Mouse (Mus musculus) hindbrain, embryonic 16.5 days (tissue): ENCODE data around the gene Il1rap. TPM values are rescaled to one million over a fixed set of nuclear protein-coding genes. Genes with fewer than 3 reads are reported as not detected.

Experiments
- ATAC-seq: fragments of 200-750 bp; cut with Nextera tagmentation; 2 replicates; pipeline ENCODE4 v1.8.0; 2017; ENCODE audit warnings: moderate TSS enrichment, moderate library complexity
- H3K27ac ChIP-seq: fragments of 300-500 bp; sonication (generic); 2 replicates; pipeline ENCODE4 v1.5.1; 2014; ENCODE audit warnings: low read depth, mild to moderate bottlenecking, control low read depth, low read length, moderate library complexity
- H3K27me3 ChIP-seq: fragments of 300-500 bp; sonication (generic); replicated peaks from 2 replicates; pipeline ENCODE4 v1.6.1; 2014; ENCODE audit warnings: low read length; ENCODE audit not compliant: control insufficient read depth, insufficient read depth
- H3K36me3 ChIP-seq: fragments of 300-500 bp; sonication (generic); 2 replicates; pipeline ENCODE4 v1.6.1; 2014; ENCODE audit warnings: mild to moderate bottlenecking, low read length, moderate library complexity, mixed read lengths; ENCODE audit not compliant: control insufficient read depth, insufficient read depth
- H3K4me1 ChIP-seq: fragments of 300-500 bp; sonication (generic); 2 replicates; pipeline ENCODE4 v1.6.1; 2014; ENCODE audit warnings: low read depth, low read length; ENCODE audit not compliant: control insufficient read depth, insufficient read depth
- H3K4me2 ChIP-seq: fragments of 300-500 bp; sonication (generic); 2 replicates; pipeline ENCODE4 v1.6.1; 2014; ENCODE audit warnings: mild to moderate bottlenecking, low read length, control low read depth, moderate library complexity
- H3K4me3 ChIP-seq: fragments of 300-500 bp; sonication (generic); 2 replicates; pipeline ENCODE4 v1.5.1; 2014; ENCODE audit warnings: mild to moderate bottlenecking, low read length, control low read depth, moderate library complexity
- H3K9ac ChIP-seq: fragments of 300-500 bp; sonication (generic); 2 replicates; pipeline ENCODE4 v1.6.1; 2014; ENCODE audit warnings: low read depth, mild to moderate bottlenecking, control low read depth, low read length, moderate library complexity
- H3K9me3 ChIP-seq: fragments of 300-500 bp; sonication (generic); 2 replicates; pipeline ENCODE4 v1.6.1; 2014; ENCODE audit warnings: mild to moderate bottlenecking, low read length, moderate library complexity; ENCODE audit not compliant: control insufficient read depth
- whole genome bisulfite sequencing: fragments of 180-500 bp; shearing (Covaris S2); extraction: QIAGEN DNeasy Blood & Tissue Kit; methylation state at CpG from one replicate; pipeline ENCODE4 v1.1.7; 2014; 5-methylcytosine and 5-hydroxymethylcytosine counted together
- polyA plus RNA-seq: library from polyadenylated mRNA; unstranded; fragments of >200 nt; fragmentation: Nextera tagmentation; extraction: Ambion mirVana; gene quantifications from 2 replicates; pipeline ENCODE4 v1.2.1, GENCODE M21; 2015

The Il1rap gene
- polyA plus RNA-seq, 1 experiment from 2014 or later, result 13.6 TPM

DNA sequence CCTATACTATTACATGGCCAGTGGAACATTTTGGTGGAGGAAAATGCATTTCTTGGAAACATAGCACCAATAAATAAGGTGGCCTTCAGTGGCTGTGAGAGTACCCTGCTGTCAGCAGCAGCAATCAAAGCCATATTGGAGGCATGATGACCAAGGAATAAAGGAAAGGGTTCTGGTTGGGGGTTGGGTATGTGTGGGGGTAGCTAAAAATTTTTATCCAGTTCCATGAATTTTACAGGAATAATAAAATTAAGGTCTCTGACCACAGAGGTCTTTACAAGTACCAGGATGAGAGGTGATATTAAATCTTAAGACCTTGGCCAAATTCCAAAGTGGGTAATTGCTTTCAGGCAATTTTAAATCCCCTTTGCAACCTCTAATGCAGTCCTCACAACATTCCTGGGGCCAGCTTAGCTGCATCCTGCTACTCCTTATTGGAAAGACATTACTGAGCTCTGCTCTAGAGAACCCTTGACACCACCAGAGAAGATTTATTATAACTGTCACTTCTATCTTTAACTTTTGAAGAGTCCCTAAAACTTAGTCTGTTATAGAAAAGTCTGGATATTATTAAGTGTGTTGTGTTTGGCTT is 12.0 kb upstream of the Il1rap start:
- no peak overlapping the region for H3K4me3 ChIP-seq
- H3K9ac ChIP-seq, result no peak overlapping the region
- no peaks in the 10 kb centered on the region for H3K27me3 ChIP-seq
- no peak for ATAC-seq
- H3K36me3 ChIP-seq, result no peaks in the 10 kb centered on the region
- H3K9me3 ChIP-seq, result no peaks in the 10 kb centered on the region
- no peaks in the 10 kb centered on the region for H3K4me1 ChIP-seq
- no peak overlapping the region for H3K4me2 ChIP-seq
- H3K27ac ChIP-seq, result no peak overlapping the region

DNA sequence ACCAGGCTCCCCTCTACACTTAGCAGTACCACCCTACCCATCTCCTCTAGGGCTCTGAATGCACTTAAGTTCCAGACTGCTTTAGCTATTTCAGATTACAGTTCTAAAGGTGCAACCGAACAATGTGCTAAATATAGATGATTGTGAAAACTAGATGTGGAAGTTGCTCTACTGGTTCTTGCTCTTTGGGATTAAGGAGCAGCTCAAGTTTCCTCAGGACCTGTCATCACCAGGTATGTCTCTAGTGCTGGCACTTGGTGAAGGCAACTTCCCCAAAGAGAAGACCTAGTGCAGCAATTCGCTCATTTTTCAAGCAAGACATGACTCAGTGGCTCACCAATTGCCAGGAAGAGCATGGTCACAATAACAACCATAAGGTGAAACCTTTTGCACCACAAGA is 9.7 kb upstream of the Il1rap start:
- ATAC-seq, result no peak
- Histone ChIP-seq H3K4me2 (no peak overlapping the region), H3K36me3 (no peaks in the 10 kb centered on the region), H3K9ac (no peak overlapping the region), H3K4me1 (no peaks in the 10 kb centered on the region), H3K27ac (no peak overlapping the region), H3K27me3 (no peaks in the 10 kb centered on the region), H3K9me3 (no peaks in the 10 kb centered on the region), H3K4me3 (no peak overlapping the region)
- WGBS, result 88% methylated on average over 2 of the region's 2 CpGs

DNA sequence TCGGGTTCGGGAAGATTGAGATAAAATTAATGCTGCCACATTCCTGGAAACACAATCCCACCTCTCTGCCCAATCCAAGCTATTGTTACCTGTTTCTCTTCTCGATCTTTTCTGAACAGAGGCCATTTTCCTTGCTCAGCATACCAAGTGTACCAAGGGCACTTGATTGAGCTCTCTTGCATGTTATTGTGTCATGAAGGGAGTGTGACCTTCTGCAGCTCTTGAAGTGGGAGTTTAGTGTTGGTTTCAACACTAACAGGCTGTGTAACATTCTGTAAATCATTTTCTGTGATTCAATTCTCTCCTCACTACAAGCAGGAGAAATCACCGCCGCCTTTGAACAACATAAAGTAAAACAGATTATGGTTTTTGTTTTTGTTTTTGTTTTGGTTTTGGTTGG is 7.3 kb upstream of the Il1rap start:
- WGBS, result 92% methylated on average over 5 of the region's 5 CpGs
- Histone ChIP-seq H3K27me3 (no peaks in the 10 kb centered on the region), H3K4me1 (no peaks in the 10 kb centered on the region), H3K36me3 (no peaks in the 10 kb centered on the region), H3K27ac (no peak overlapping the region), H3K9ac (no peak overlapping the region), H3K4me2 (no peak overlapping the region), H3K4me3 (no peak overlapping the region), H3K9me3 (no peaks in the 10 kb centered on the region)
- no peak for ATAC-seq

DNA sequence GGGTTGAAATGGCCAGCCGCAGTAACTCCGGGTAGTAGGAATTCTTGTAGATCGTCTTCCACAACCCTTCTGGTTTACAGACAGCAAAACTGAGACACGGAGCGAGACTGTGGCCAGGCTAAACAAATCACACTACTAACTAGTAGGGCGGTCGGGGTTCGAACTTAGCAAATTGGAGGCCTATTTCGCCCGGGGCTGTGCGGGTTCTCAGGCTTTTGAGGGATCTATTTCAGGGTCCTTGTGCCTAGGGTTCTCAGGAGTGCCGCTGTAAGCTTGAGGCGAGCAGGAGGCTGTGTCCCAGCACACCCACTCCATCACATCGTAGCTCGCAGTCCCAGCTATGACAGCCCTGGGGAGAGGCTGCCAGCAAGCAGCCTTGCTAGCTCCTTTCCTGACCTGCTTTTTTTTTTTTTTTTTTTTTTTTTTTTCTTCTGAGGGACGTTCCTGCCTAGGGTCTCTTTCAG is 441 bp downstream of the Il1rap start:
- Histone ChIP-seq H3K9me3 (no peaks in the 10 kb centered on the region), H3K36me3 (no peaks in the 10 kb centered on the region), H3K4me2 (peak overlapping the region; percentile 89), H3K27me3 (no peaks in the 10 kb centered on the region), H3K27ac (peak overlapping the region; percentile 65), H3K9ac (peak overlapping the region; percentile 68), H3K4me3 (peak overlapping the region; percentile 67), H3K4me1 (0 out of 2 replicates have a peak, but pooled peaks cover 2% of the 10 kb centered on the region)
- peak; percentile 65 for ATAC-seq
- WGBS, result 0% methylated on average over 16 of the region's 16 CpGs

DNA sequence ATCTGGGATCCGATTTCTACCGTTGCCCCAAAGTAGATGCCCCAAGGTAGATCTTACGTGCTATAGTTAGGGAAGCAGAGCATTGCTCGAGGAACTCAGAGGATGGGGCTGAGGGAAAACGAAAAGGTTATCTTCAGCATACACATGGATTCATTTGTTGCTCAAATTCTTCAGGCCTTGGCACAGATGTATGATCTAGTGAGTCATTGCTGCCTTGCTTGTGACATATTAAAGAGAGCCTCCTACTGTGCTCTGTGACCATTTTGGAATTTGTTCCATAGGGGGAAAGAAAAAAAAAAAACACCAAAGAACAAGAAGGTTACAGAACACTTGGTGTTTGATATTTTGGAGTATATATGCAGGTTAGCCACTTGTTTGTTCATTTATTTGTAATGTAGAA is 4.3 kb downstream of the Il1rap start:
- Histone ChIP-seq H3K4me1 (0 out of 2 replicates have a peak, but pooled peaks cover 2% of the 10 kb centered on the region), H3K9me3 (no peaks in the 10 kb centered on the region), H3K9ac (no peak overlapping the region), H3K4me2 (no peak overlapping the region), H3K4me3 (no peak overlapping the region), H3K27ac (no peak overlapping the region), H3K36me3 (no peaks in the 10 kb centered on the region), H3K27me3 (no peaks in the 10 kb centered on the region)
- 97% methylated on average over 5 of the region's 5 CpGs for WGBS
- ATAC-seq, result no peak

DNA sequence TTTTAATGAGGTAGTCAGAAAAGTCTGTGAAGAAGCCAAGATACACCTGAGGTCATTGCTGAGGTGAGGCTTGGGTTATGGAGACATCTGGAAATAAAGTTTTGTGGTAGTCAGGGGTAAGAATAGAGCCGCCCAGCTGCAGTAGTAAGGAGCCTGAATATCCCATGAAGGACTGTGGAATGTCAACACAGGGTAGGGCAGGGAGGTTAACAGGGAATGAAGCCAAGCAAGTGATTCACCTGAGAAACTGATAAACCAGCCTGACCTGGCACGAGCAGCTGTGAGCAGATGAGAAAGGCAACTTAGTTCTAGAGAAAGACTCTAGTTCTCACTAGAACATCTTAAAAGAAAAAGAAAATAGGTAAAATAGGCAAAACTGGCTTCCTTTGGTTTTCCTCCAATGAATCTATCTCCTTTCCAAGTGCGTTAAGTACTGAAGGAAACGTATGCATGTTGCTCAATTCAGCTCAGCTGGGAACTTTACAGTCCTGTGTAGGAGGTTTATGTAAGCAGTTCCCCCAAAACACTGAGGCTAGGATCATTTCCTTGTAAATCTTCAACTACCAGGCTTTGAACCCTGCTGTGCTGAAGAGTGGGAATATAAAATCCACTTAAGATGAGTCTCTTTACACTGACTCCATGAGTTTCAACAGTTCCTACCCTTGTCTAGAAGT is 9.5 kb downstream of the Il1rap start:
- H3K36me3 ChIP-seq, result no peaks in the 10 kb centered on the region
- no peak overlapping the region for H3K4me3 ChIP-seq
- no peak overlapping the region for H3K4me2 ChIP-seq
- H3K27me3 ChIP-seq, result no peaks in the 10 kb centered on the region
- no peaks in the 10 kb centered on the region for H3K4me1 ChIP-seq
- H3K9ac ChIP-seq, result no peak overlapping the region
- H3K9me3 ChIP-seq, result no peaks in the 10 kb centered on the region
- ATAC-seq, result no peak
- no peak overlapping the region for H3K27ac ChIP-seq
- WGBS, result 85% methylated on average over 4 of the region's 4 CpGs

DNA sequence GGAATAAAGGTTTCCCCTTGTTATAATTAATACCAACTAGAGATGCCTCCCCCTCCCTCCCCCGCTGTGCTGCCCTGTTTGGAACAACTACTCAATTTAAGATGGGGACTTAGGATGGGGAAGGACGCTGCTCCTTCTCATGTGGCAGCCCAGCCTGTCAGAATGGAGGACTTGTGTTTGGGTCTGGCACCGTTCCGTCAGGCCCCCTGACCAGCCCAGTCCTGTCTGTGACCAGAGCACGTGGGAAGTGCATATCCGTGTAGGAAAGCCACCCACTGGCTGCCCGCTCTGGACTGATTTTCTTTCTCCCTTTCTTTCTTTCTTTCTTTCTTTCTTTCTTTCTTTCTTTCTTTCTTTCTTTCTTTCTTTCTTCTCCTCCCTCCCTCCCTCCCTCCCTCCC is 14.9 kb downstream of the Il1rap start:
- Histone ChIP-seq H3K4me3 (no peak overlapping the region), H3K4me1 (no peaks in the 10 kb centered on the region), H3K27me3 (no peaks in the 10 kb centered on the region), H3K9me3 (no peaks in the 10 kb centered on the region), H3K4me2 (no peak overlapping the region), H3K36me3 (no peaks in the 10 kb centered on the region), H3K27ac (no peak overlapping the region), H3K9ac (no peak overlapping the region)
- ATAC-seq, result peak; percentile 67; the same call in 1 of the 2 replicates
- 47% methylated on average over 7 of the region's 7 CpGs for WGBS

- Histone ChIP-seq H3K4me1 (no peaks in the 10 kb centered on the region), H3K27me3 (no peaks in the 10 kb centered on the region), H3K9ac (no peak overlapping the region), H3K4me3 (no peak overlapping the region), H3K27ac (no peak overlapping the region), H3K36me3 (no peaks in the 10 kb centered on the region), H3K4me2 (no peak overlapping the region), H3K9me3 (no peaks in the 10 kb centered on the region)
- WGBS, result 72% methylated on average over 7 of the region's 7 CpGs
- peak; percentile 11; the same call in 1 of the 2 replicates for ATAC-seq
These were observed 15.8 kb downstream of the Il1rap start for GRCm38 (mm10) chr16:26597307-26597706.

DNA sequence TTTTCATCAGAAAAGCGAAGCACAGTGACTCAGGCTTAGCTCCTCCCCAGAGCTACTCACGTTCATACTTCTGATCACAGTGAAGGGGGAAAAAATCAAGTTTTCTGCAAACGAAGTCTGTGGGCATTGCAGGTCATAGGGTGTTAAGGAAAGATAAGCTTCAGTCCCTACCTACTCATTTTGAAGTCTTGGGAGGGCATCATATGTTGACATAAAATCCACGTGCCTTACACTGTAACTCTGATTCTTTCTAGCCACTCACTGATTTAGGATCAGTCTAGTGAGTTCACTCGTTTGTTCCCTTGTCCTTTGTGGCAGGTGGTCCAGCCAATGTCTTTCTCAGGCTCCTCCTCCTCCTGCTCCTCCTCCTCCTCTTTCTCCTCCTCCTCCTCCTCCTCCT is 17.1 kb downstream of the Il1rap start:
- Histone ChIP-seq H3K4me1 (no peaks in the 10 kb centered on the region), H3K4me3 (no peak overlapping the region), H3K36me3 (no peaks in the 10 kb centered on the region), H3K9ac (no peak overlapping the region), H3K9me3 (no peaks in the 10 kb centered on the region), H3K27ac (no peak overlapping the region), H3K4me2 (no peak overlapping the region), H3K27me3 (no peaks in the 10 kb centered on the region)
- no peak for ATAC-seq
- WGBS, result 79% methylated on average over 5 of the region's 5 CpGs
